8 mouse cellular contexts compared by ENCODE assay signal in genomic region chr5:144794687-144795086, GRCm38 (mm10). TPM values are rescaled to one million over a fixed set of nuclear protein-coding genes. Genes with fewer than 3 reads are reported as not detected.
DNase-seq lines count a peak whose midpoint lies in the region; ATAC-seq and TF ChIP-seq lines count a peak whose summit lies in the region.

No protein-coding gene starts in this region.

- no peak overlapping the region for H3K9ac ChIP-seq in midbrain, postnatal 0 days (replicated peaks; ENCODE audit: low read length, poor library complexity, severe bottlenecking)
- H3K9ac ChIP-seq in midbrain, embryonic 11.5 days (ENCODE audit: low read length) = no peak overlapping the region

- no peak for ATAC-seq in midbrain, postnatal 0 days (ENCODE audit: low FRiP score)
- no peak for ATAC-seq in midbrain, embryonic 11.5 days (ENCODE audit: low FRiP score)
- ATAC-seq in common myeloid progenitor, adult 5-6 weeks (replicated peaks; ENCODE audit: low read depth, poor library complexity, severe bottlenecking) = peak; percentile 73

- peaks cover 79% of the 10 kb centered on the region for H3K36me3 ChIP-seq in midbrain, postnatal 0 days (ENCODE audit: insufficient read depth, low read length)
- H3K36me3 ChIP-seq in midbrain, embryonic 11.5 days (ENCODE audit: control insufficient read depth, insufficient read depth, low read length) = peaks cover 47% of the 10 kb centered on the region

- no peak overlapping the region for H3K27ac ChIP-seq in midbrain, postnatal 0 days (ENCODE audit: low read depth, low read length)
- H3K27ac ChIP-seq in midbrain, embryonic 11.5 days (ENCODE audit: low read depth, low read length) = no peak overlapping the region

- no peak overlapping the region for H3K4me3 ChIP-seq in midbrain, postnatal 0 days (ENCODE audit: low read depth, low read length)
- no peak overlapping the region for H3K4me3 ChIP-seq in midbrain, embryonic 11.5 days (ENCODE audit: low read depth, low read length)

- H3K4me1 ChIP-seq in midbrain, postnatal 0 days (ENCODE audit: insufficient read depth, low read length) = no peaks in the 10 kb centered on the region
- H3K4me1 ChIP-seq in midbrain, embryonic 11.5 days (ENCODE audit: control insufficient read depth, insufficient read depth, low read length) = no peaks in the 10 kb centered on the region

- no peaks in the 10 kb centered on the region for H3K27me3 ChIP-seq in midbrain, postnatal 0 days (ENCODE audit: insufficient read depth, low read length)
- no peaks in the 10 kb centered on the region for H3K27me3 ChIP-seq in midbrain, embryonic 11.5 days (ENCODE audit: control insufficient read depth, insufficient read depth, low read length)

- no peaks in the 10 kb centered on the region for H3K9me3 ChIP-seq in midbrain, postnatal 0 days (ENCODE audit: low read length)
- H3K9me3 ChIP-seq in midbrain, embryonic 11.5 days (ENCODE audit: control insufficient read depth, low read length) = no peaks in the 10 kb centered on the region

- H3K4me2 ChIP-seq in midbrain, postnatal 0 days (ENCODE audit: low read depth, low read length, poor library complexity, severe bottlenecking) = no peak overlapping the region
- H3K4me2 ChIP-seq in midbrain, embryonic 11.5 days = no peak overlapping the region

- 79% methylated on average over 6 of the region's 6 CpGs for WGBS in midbrain, postnatal 0 days
- 77% methylated on average over 6 of the region's 6 CpGs for WGBS in midbrain, embryonic 11.5 days

- peak; percentile 66 for TF ChIP-seq CTCF in midbrain, postnatal 0 days (IDR thresholded peaks at IDR 0.05)

- peak; percentile 20 for DNase-seq in adrenal gland, postnatal 25 days
- DNase-seq in adrenal gland, postnatal 4 days (ENCODE audit: low spot score in 2 of 2) = no peak
- DNase-seq in midbrain, postnatal 0 days (ENCODE audit: low spot score) = peak; percentile 24
- DNase-seq in midbrain, embryonic 11.5 days (ENCODE audit: low spot score, missing footprints) = no peak
- peak; percentile 14 for DNase-seq in kidney, postnatal 14 days
- DNase-seq in lung, postnatal 36 days = peak; percentile 40
- no peak for DNase-seq in urinary bladder, adult 18-20 months (ENCODE audit: low spot score in 2 of 2)

RNA-seq across cellular contexts. Expression of gene Trrap, which starts 27.2 kb away (rescaled TPM):
- total RNA-seq in adrenal gland, postnatal 25 days (2021) = 120 and 154 TPM in 2 replicates
- total RNA-seq in adrenal gland, postnatal 4 days (2021) = 100 to 1,000 TPM; 141 to 154 TPM
- total RNA-seq in midbrain, postnatal 0 days (2014; rRNA removed) = 136 and 166 TPM in 2 replicates
- 53.2 and 66.8 TPM in 2 replicates for polyA plus RNA-seq in midbrain, postnatal 0 days (2015; fragmentation: Nextera tagmentation; extraction: Ambion mirVana)
- 85.1 and 91.8 TPM in 2 replicates for polyA plus RNA-seq in midbrain, embryonic 11.5 days (2014; fragmentation: Nextera tagmentation; extraction: Ambion mirVana)
- total RNA-seq in common myeloid progenitor, adult 5-6 weeks (2017) = 73.3 and 78.8 TPM in 2 replicates

RNA-seq across cellular contexts. Expression of gene Tmem130, which starts 33.1 kb away (rescaled TPM):
- 23.3 and 33.7 TPM in 2 replicates for total RNA-seq in adrenal gland, postnatal 25 days (2021)
- total RNA-seq in adrenal gland, postnatal 4 days (2021) = 10 to 100 TPM; 41.6 to 49.1 TPM
- total RNA-seq in midbrain, postnatal 0 days (2014; rRNA removed) = 375 and 444 TPM in 2 replicates
- 603 and 636 TPM in 2 replicates for polyA plus RNA-seq in midbrain, postnatal 0 days (2015; fragmentation: Nextera tagmentation; extraction: Ambion mirVana)
- 20.1 and 20.6 TPM in 2 replicates for polyA plus RNA-seq in midbrain, embryonic 11.5 days (2014; fragmentation: Nextera tagmentation; extraction: Ambion mirVana)
- 0.55 TPM in 1 of 2 replicates, not detected in the other for total RNA-seq in common myeloid progenitor, adult 5-6 weeks (2017)

Comparison
In these comparisons a context has a peak if more than half of its experiments do, and no peak if none do; other contexts are left out.
1. DNase-seq: peak in adrenal gland, postnatal 25 days (single experiment), midbrain, postnatal 0 days (single experiment), kidney, postnatal 14 days (single experiment) and lung, postnatal 36 days (single experiment); none in adrenal gland, postnatal 4 days (0 of 2), midbrain, embryonic 11.5 days (single experiment) and urinary bladder, adult 18-20 months (0 of 2).
2. RNA of gene Tmem130, which starts 33.1 kb away (total RNA-seq): 375 to 444 TPM in midbrain, postnatal 0 days, 41.6 to 49.1 TPM in adrenal gland, postnatal 4 days and 23.3 to 33.7 TPM in adrenal gland, postnatal 25 days; 0.55 TPM in common myeloid progenitor, adult 5-6 weeks; every median in the first group is over 10 times any median in the second.